Mouse (Mus musculus): Measurements from ENCODE around the gene Acap3. TPM values are rescaled to one million over a fixed set of nuclear protein-coding genes. Genes with fewer than 3 reads are reported as not detected.

The Acap3 gene
- 11.1 TPM for polyA plus RNA-seq (2015; fragmentation: Illumina TruSeq; extraction: RNeasy Lipid Tissue Mini Kit (QIAGEN cat#74804); ENCODE audit: insufficient read depth, low replicate concordance)

GRCm38 (mm10) chr4:155891551-155892001 is at the start of gene Acap3, which contains the start of gene Pusl1:
TSS of gene Acap3 (plus strand) at chr4:155891822.
TSS of gene Pusl1 (minus strand) at chr4:155891781.

GRCm38 (mm10) chr4:155846871-155847578 is 44.6 kb upstream of the Acap3 start, which contains the start of gene Dvl1:
TSS of gene Dvl1 (plus strand) at chr4:155847402.

GRCm38 (mm10) chr4:155863001-155863400 is 28.6 kb upstream of the Acap3 start, which contains the start of gene Tas1r3:
TSS of gene Tas1r3 (minus strand) at chr4:155863362.

GRCm38 (mm10) chr4:155869317-155870033 is 22.1 kb upstream of the Acap3 start, which contains the start of the genes Cptp and Ints11:
TSS of gene Cptp (minus strand) at chr4:155869440.
TSS of gene Ints11 (plus strand) at chr4:155869546.

GRCm38 (mm10) chr4:155943534-155944249 is 52.1 kb downstream of the Acap3 start, which contains the start of gene Ube2j2:
TSS of gene Ube2j2 (plus strand) at chr4:155943831.

Other genes with a start within 250 kb of the Acap3 start
- not detected for gene Gm10563, start 246.4 kb upstream of the Acap3 start, polyA plus RNA-seq (2015; fragmentation: Illumina TruSeq; extraction: RNeasy Lipid Tissue Mini Kit (QIAGEN cat#74804); ENCODE audit: insufficient read depth, low replicate concordance)
- 16.7 TPM for gene Mmp23, start 238.4 kb upstream of the Acap3 start, polyA plus RNA-seq (2015; fragmentation: Illumina TruSeq; extraction: RNeasy Lipid Tissue Mini Kit (QIAGEN cat#74804); ENCODE audit: insufficient read depth, low replicate concordance)
- 9.6 TPM for gene Mib2, start 222.6 kb upstream of the Acap3 start, polyA plus RNA-seq (2015; fragmentation: Illumina TruSeq; extraction: RNeasy Lipid Tissue Mini Kit (QIAGEN cat#74804); ENCODE audit: insufficient read depth, low replicate concordance)
- gene Fndc10, start 197.5 kb upstream of the Acap3 start, polyA plus RNA-seq (2015; fragmentation: Illumina TruSeq; extraction: RNeasy Lipid Tissue Mini Kit (QIAGEN cat#74804); ENCODE audit: insufficient read depth, low replicate concordance), result 2.5 TPM
- gene Ssu72, start 187.0 kb upstream of the Acap3 start, polyA plus RNA-seq (2015; fragmentation: Illumina TruSeq; extraction: RNeasy Lipid Tissue Mini Kit (QIAGEN cat#74804); ENCODE audit: insufficient read depth, low replicate concordance), result 94.7 TPM
- 0.23 TPM for gene Tmem240, start 157.0 kb upstream of the Acap3 start, polyA plus RNA-seq (2015; fragmentation: Illumina TruSeq; extraction: RNeasy Lipid Tissue Mini Kit (QIAGEN cat#74804); ENCODE audit: insufficient read depth, low replicate concordance)
- 36.8 TPM for gene Atad3a, start 130.7 kb upstream of the Acap3 start, polyA plus RNA-seq (2015; fragmentation: Illumina TruSeq; extraction: RNeasy Lipid Tissue Mini Kit (QIAGEN cat#74804); ENCODE audit: insufficient read depth, low replicate concordance)
- gene Vwa1, start 117.1 kb upstream of the Acap3 start, polyA plus RNA-seq (2015; fragmentation: Illumina TruSeq; extraction: RNeasy Lipid Tissue Mini Kit (QIAGEN cat#74804); ENCODE audit: insufficient read depth, low replicate concordance), result 4.0 TPM
- 0.36 TPM for gene Tmem88b, start 105.9 kb upstream of the Acap3 start, polyA plus RNA-seq (2015; fragmentation: Illumina TruSeq; extraction: RNeasy Lipid Tissue Mini Kit (QIAGEN cat#74804); ENCODE audit: insufficient read depth, low replicate concordance)
- not detected for gene Ankrd65, start 101.4 kb upstream of the Acap3 start, polyA plus RNA-seq (2015; fragmentation: Illumina TruSeq; extraction: RNeasy Lipid Tissue Mini Kit (QIAGEN cat#74804); ENCODE audit: insufficient read depth, low replicate concordance)
- 90.9 TPM for gene Mrpl20, start 88.9 kb upstream of the Acap3 start, polyA plus RNA-seq (2015; fragmentation: Illumina TruSeq; extraction: RNeasy Lipid Tissue Mini Kit (QIAGEN cat#74804); ENCODE audit: insufficient read depth, low replicate concordance)
- gene Ccnl2, start 79.3 kb upstream of the Acap3 start, polyA plus RNA-seq (2015; fragmentation: Illumina TruSeq; extraction: RNeasy Lipid Tissue Mini Kit (QIAGEN cat#74804); ENCODE audit: insufficient read depth, low replicate concordance), result 184 TPM
- 43.8 TPM for gene Aurkaip1, start 60.5 kb upstream of the Acap3 start, polyA plus RNA-seq (2015; fragmentation: Illumina TruSeq; extraction: RNeasy Lipid Tissue Mini Kit (QIAGEN cat#74804); ENCODE audit: insufficient read depth, low replicate concordance)
- gene Mxra8, start 52.1 kb upstream of the Acap3 start, polyA plus RNA-seq (2015; fragmentation: Illumina TruSeq; extraction: RNeasy Lipid Tissue Mini Kit (QIAGEN cat#74804); ENCODE audit: insufficient read depth, low replicate concordance), result 84.4 TPM
- 13.7 TPM for gene Dvl1, start 44.4 kb upstream of the Acap3 start, polyA plus RNA-seq (2015; fragmentation: Illumina TruSeq; extraction: RNeasy Lipid Tissue Mini Kit (QIAGEN cat#74804); ENCODE audit: insufficient read depth, low replicate concordance)
- 0.52 TPM for gene Tas1r3, start 28.5 kb upstream of the Acap3 start, polyA plus RNA-seq (2015; fragmentation: Illumina TruSeq; extraction: RNeasy Lipid Tissue Mini Kit (QIAGEN cat#74804); ENCODE audit: insufficient read depth, low replicate concordance)
- gene Cptp, start 22.4 kb upstream of the Acap3 start, polyA plus RNA-seq (2015; fragmentation: Illumina TruSeq; extraction: RNeasy Lipid Tissue Mini Kit (QIAGEN cat#74804); ENCODE audit: insufficient read depth, low replicate concordance), result 5.6 TPM
- gene Ints11, start 22.3 kb upstream of the Acap3 start, polyA plus RNA-seq (2015; fragmentation: Illumina TruSeq; extraction: RNeasy Lipid Tissue Mini Kit (QIAGEN cat#74804); ENCODE audit: insufficient read depth, low replicate concordance), result 31.0 TPM
- gene Pusl1, start within 50 bp of the Acap3 start, polyA plus RNA-seq (2015; fragmentation: Illumina TruSeq; extraction: RNeasy Lipid Tissue Mini Kit (QIAGEN cat#74804); ENCODE audit: insufficient read depth, low replicate concordance), result 12.9 TPM
- gene Ube2j2, start 52.0 kb downstream of the Acap3 start, polyA plus RNA-seq (2015; fragmentation: Illumina TruSeq; extraction: RNeasy Lipid Tissue Mini Kit (QIAGEN cat#74804); ENCODE audit: insufficient read depth, low replicate concordance), result 75.5 TPM
- 14.8 TPM for gene C1qtnf12, start 70.5 kb downstream of the Acap3 start, polyA plus RNA-seq (2015; fragmentation: Illumina TruSeq; extraction: RNeasy Lipid Tissue Mini Kit (QIAGEN cat#74804); ENCODE audit: insufficient read depth, low replicate concordance)
- gene B3galt6, start 100.8 kb downstream of the Acap3 start, polyA plus RNA-seq (2015; fragmentation: Illumina TruSeq; extraction: RNeasy Lipid Tissue Mini Kit (QIAGEN cat#74804); ENCODE audit: insufficient read depth, low replicate concordance), result 4.0 TPM
- gene Sdf4, start 101.0 kb downstream of the Acap3 start, polyA plus RNA-seq (2015; fragmentation: Illumina TruSeq; extraction: RNeasy Lipid Tissue Mini Kit (QIAGEN cat#74804); ENCODE audit: insufficient read depth, low replicate concordance), result 176 TPM
- gene Tnfrsf4, start 122.0 kb downstream of the Acap3 start, polyA plus RNA-seq (2015; fragmentation: Illumina TruSeq; extraction: RNeasy Lipid Tissue Mini Kit (QIAGEN cat#74804); ENCODE audit: insufficient read depth, low replicate concordance), result 11.0 TPM
- gene Tnfrsf18, start 134.3 kb downstream of the Acap3 start, polyA plus RNA-seq (2015; fragmentation: Illumina TruSeq; extraction: RNeasy Lipid Tissue Mini Kit (QIAGEN cat#74804); ENCODE audit: insufficient read depth, low replicate concordance), result 10.7 TPM
- gene Ttll10, start 167.6 kb downstream of the Acap3 start, polyA plus RNA-seq (2015; fragmentation: Illumina TruSeq; extraction: RNeasy Lipid Tissue Mini Kit (QIAGEN cat#74804); ENCODE audit: insufficient read depth, low replicate concordance), result not detected
- 42.0 TPM for gene 9430015G10Rik, start 218.2 kb downstream of the Acap3 start, polyA plus RNA-seq (2015; fragmentation: Illumina TruSeq; extraction: RNeasy Lipid Tissue Mini Kit (QIAGEN cat#74804); ENCODE audit: insufficient read depth, low replicate concordance)
- gene Rnf223, start 238.7 kb downstream of the Acap3 start, polyA plus RNA-seq (2015; fragmentation: Illumina TruSeq; extraction: RNeasy Lipid Tissue Mini Kit (QIAGEN cat#74804); ENCODE audit: insufficient read depth, low replicate concordance), result 0.10 TPM

Data from spleen, adult 10 weeks (tissue).